Mouse (Mus musculus) spleen, postnatal 10 days (tissue): ENCODE results near the gene Prkrip1.

ENCODE experiments used
- DNase-seq, 2 experiments: peaks; one replicate each; pipeline ENCODE4 v3.0.0; 2021 to 2022; ENCODE audit warnings: low spot score in 2 of 2

Prkrip1 gene

GRCm38 (mm10) chr5:136198474-136199391 is at the start of gene Prkrip1:
Prkrip1 (minus strand) TSS chr5:136198963.
- DNase-seq, result peak; percentile 94 to 95

- DNase-seq, result peak in 1 of 2 experiments; percentile 35
Observed at GRCm38 (mm10) chr5:136248441-136248840, 49.7 kb upstream of the Prkrip1 start.

- no peak for DNase-seq
Observed at GRCm38 (mm10) chr5:136246452-136246838, 47.7 kb upstream of the Prkrip1 start, which contains the start of gene Sh2b2. Sh2b2 (minus strand) TSS chr5:136246556.

- no peak for DNase-seq
Observed at GRCm38 (mm10) chr5:136245541-136246451, 47.0 kb upstream of the Prkrip1 start.

- DNase-seq, result peak; percentile 41 to 76
Observed at GRCm38 (mm10) chr5:136244762-136245540, 46.2 kb upstream of the Prkrip1 start.

- DNase-seq, result no peak
Observed at GRCm38 (mm10) chr5:136243851-136244761, 45.3 kb upstream of the Prkrip1 start.

GRCm38 (mm10) chr5:136241161-136241560 is 42.4 kb upstream of the Prkrip1 start:
- no peak for DNase-seq

GRCm38 (mm10) chr5:136240381-136240780 is 41.6 kb upstream of the Prkrip1 start:
- no peak for DNase-seq

- no peak for DNase-seq
Observed at GRCm38 (mm10) chr5:136237607-136238006, 38.8 kb upstream of the Prkrip1 start.

GRCm38 (mm10) chr5:136236611-136237010 is 37.8 kb upstream of the Prkrip1 start:
- no peak for DNase-seq

GRCm38 (mm10) chr5:136230348-136231035 is 31.7 kb upstream of the Prkrip1 start:
- no peak for DNase-seq

GRCm38 (mm10) chr5:136226246-136226876 is 27.6 kb upstream of the Prkrip1 start:
- DNase-seq, result no peak

- no peak for DNase-seq
Observed at GRCm38 (mm10) chr5:136218585-136218984, 19.8 kb upstream of the Prkrip1 start.

GRCm38 (mm10) chr5:136217932-136218381 is 19.2 kb upstream of the Prkrip1 start:
- DNase-seq, result no peak

- DNase-seq, result no peak
Observed at GRCm38 (mm10) chr5:136217004-136217665, 18.4 kb upstream of the Prkrip1 start.

GRCm38 (mm10) chr5:136215958-136216357 is 17.2 kb upstream of the Prkrip1 start:
- DNase-seq, result peak in 1 of 2 experiments; percentile 35

- no peak for DNase-seq
Observed at GRCm38 (mm10) chr5:136215211-136215610, 16.4 kb upstream of the Prkrip1 start.

- no peak for DNase-seq
Observed at GRCm38 (mm10) chr5:136213716-136214115, 15.0 kb upstream of the Prkrip1 start.

- no peak for DNase-seq
Observed at GRCm38 (mm10) chr5:136212716-136213115, 14.0 kb upstream of the Prkrip1 start.
